Mouse (Mus musculus) cerebellum, adult 18-20 months (tissue): Measurements from ENCODE around the gene Mospd3.
A peak's percentile ranks its signal among the peaks of the same experiment; 100 is the strongest.
"Not testable (repeated sequence)": the region's sequence is repeated elsewhere in the genome, so short reads cannot be mapped to it uniquely, and the experiment has no call there.

ENCODE experiments used
- DNase-seq, 2 experiments: peaks; one replicate each; pipeline ENCODE4 v3.0.0; 2021

The Mospd3 gene

DNA sequence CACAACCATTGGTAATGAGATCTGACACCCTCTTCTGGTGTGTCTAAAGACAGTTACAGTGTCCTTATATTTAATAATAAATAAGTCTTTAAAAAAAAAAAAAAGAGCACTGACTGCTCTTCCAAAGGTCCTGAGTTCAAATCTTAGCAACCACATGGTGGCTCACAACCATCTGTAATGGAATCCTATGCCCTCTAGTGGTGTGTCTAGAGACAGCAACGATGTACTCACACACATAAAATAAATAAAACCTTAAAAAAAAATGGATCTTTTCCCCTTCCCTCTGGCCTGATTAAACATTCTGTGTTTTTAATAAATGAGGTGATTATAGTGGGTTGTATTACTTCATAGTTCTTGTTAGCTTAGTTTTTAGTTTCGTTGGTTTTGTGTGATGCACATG lies 14.1 kb upstream of the Mospd3 start:
- not testable (repeated sequence) for DNase-seq

DNA sequence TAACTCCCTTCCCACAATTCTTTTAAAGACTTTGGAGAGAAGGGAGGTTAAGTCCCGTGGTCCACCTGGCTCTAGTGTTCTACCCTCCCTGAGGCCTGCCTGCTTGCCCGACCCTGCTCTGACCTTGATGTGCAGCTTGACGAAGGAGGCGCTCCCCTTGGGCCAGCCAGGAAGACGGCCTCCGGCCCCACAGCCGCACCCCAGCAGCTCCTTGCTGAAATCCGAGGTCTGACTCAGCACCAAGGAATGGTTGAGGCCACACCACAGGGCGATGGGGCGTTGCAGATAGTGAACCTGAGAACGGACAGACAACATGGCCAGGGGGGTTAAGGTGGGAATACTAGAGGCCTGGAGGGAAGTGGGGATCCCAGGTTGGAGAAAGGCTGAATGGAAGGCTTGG lies 12.7 kb upstream of the Mospd3 start, which contains the start of gene Pcolce:
TSS of gene Pcolce (minus strand) at position 235 of the 400 bp plus-strand sequence.
- no peak for DNase-seq

DNA sequence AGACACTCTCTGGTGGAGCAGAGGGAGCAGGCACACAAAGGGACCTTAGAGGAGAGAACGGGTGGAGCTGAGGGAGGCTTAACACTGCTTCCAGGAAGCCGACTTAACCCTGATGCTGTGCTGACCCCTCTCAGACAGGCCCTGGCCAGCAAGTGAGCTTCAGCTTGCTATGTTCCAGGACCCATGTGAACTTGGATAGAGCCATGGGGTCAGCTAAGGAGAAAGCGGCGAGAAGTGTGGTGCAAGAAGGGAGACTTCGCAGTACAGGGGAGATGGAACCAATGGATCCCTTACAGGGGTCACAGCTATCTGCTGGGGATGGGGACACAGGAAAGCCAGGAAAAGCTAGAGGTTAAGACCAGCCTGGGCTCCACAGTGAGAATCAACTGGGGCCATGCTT lies 12.2 kb upstream of the Mospd3 start:
- DNase-seq = no peak

GRCm38 (mm10) chr5:137611245-137611602 lies 10.4 kb upstream of the Mospd3 start:
- DNase-seq = no peak

GRCm38 (mm10) chr5:137610548-137611244 lies 9.8 kb upstream of the Mospd3 start:
- no peak for DNase-seq

DNA sequence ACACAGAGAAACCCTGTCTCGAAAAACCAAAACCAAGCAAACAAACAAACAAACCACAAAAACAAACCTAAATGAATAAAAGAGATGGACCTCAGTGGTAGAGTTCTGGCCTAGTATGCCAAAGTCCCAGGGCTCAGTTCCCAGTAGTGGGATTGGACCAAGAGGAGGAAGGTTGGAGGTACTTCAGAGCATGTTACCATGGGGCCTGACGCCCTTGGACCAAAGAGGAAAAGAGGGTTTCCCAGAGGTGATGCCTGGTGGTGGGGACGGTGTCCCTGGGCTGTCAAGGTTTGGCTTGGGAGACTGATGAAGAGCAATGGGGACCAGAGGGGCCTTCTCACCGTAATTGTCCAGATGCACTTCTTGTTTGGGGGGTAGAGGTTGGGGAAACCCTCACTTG lies 9.2 kb upstream of the Mospd3 start:
- no peak for DNase-seq

DNA sequence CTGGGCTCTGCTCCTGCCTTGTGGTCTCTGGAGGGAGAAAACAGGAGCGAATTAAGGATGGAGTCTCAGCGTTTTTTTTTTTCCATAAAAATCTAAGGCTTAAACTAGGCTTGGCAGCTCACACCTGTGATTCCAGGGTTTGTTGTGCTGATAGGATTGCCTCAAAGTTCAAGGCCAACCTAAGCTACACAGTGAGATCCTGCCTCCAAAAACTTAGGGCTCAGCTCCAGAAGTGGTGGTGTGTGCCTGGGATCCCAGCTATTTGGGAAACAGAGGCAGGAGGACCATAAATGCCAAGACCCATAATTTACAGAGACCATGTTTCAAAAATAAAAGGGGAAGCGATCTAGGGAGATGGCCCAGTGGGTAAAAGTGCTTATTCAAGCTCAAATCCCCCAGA lies 8.4 kb upstream of the Mospd3 start:
- DNase-seq = no peak

- DNase-seq = no peak
These were observed 7.9 kb upstream of the Mospd3 start for GRCm38 (mm10) chr5:137608654-137609190.

DNA sequence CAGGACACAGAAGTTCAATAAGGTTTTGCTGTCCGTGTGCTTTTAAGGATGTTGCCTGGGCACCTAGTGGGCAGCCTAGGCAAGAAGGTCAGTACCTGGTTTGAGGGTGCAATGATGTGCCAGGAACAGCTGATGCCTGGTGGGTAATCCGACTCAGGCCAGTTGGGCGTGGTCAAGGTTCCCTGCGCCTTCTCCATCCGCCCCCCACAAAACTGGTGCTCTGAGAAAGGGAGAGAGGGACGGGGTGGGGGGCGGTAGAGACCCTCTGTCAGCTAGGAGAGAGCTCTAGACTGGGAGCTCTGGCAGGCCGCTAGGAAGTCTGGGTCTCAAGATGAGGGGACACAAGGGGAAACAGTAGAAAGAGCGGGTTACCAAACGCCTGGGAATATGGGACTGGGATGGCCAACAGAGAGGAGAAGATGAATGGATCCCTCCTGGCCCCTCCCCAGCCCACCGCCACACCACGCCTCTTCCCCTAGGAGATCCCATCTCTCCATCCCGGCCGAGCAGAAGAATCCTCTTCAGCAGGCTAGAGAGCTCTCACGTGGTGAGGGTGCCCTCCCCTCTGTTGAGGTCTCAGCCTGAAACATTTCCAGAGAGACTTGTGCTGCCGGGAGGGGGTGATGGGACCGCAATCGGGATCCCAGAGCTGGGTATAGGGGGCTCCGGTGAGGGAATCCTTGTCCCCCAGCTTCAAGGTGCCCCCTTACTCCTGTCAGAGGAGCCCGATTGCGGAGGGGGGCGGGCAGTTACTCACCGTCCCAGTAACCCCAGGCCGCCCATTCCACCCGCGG lies 7.2 kb upstream of the Mospd3 start:
- DNase-seq = no peak

GRCm38 (mm10) chr5:137601365-137601729 lies 489 bp upstream of the Mospd3 start:
- DNase-seq = peak in 1 of 2 experiments; percentile 23

GRCm38 (mm10) chr5:137600281-137600618 lies 608 bp downstream of the Mospd3 start:
- DNase-seq = no peak

GRCm38 (mm10) chr5:137599600-137599999 lies 1.3 kb downstream of the Mospd3 start:
- DNase-seq = peak in 1 of 2 experiments; percentile 16

GRCm38 (mm10) chr5:137598100-137598826 lies 2.6 kb downstream of the Mospd3 start:
- no peak for DNase-seq

DNA sequence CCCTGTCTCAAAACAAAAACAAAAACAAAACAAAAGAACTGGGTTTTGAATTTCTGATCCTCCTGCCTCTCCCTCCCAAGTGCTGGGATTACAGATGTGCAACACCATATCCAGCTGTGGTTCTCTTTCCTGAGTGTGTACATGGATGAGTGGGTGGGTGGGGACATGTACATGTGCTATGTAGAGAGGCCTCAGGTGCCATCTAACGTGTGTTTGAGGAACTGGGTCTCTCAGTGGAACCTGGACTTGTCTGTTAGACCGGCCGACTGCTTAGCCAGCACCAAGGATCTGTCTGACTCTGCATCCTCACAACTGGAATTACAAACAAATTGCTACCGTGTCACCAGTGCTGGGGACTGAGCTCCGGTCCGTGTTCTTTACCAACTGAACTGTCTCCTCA lies 3.2 kb downstream of the Mospd3 start:
- DNase-seq = no peak

- no peak for DNase-seq
These were observed 4.1 kb downstream of the Mospd3 start for GRCm38 (mm10) chr5:137596601-137597261.

- no peak for DNase-seq
These were observed 4.9 kb downstream of the Mospd3 start for GRCm38 (mm10) chr5:137595921-137596320.

GRCm38 (mm10) chr5:137590507-137590906 lies 10.4 kb downstream of the Mospd3 start:
- no peak for DNase-seq

DNA sequence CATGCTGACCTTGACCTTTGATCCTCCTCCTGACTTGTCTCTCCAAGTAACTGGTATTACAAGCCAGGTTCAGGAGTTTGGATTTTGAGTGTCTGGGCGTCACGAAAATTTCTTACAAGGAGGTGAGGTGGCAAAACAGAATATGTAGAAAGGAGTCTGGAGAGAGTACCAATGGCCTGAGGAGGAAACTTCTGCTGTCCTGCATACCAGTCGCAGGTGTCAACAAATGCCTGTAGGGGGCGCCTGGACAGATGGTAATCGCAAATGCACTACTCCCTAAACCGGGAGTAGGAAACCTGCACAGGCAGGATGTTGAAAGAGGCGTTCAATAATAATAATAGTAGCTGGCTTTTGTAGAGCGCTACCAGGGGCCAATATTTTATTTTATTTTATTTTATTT lies 15.9 kb downstream of the Mospd3 start:
- DNase-seq = peak; percentile 82 to 86

DNA sequence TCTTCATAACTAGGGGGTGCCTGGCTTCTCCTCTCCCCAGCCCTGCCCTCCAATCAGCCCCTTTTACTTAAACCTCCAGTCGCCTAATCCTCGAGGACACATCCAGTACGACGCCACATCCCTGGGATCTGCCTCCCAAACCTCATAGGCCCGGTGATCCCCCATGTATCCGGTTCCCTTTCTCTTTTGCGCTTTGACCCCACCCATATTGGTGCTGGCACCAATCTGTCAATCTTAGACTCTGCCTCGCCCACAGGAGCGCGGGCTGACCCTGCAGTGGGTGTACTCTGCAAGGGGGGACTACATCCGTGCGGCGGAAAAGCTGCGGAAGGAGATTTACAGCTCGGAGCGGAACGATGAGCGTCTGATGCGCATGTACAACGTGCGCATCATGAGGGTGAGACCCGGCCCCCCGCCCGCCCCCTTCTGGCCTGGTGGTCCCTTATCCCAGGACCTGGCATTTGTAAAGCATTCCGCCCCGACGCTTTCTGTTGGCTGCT lies 17.1 kb downstream of the Mospd3 start:
- no peak for DNase-seq

DNA sequence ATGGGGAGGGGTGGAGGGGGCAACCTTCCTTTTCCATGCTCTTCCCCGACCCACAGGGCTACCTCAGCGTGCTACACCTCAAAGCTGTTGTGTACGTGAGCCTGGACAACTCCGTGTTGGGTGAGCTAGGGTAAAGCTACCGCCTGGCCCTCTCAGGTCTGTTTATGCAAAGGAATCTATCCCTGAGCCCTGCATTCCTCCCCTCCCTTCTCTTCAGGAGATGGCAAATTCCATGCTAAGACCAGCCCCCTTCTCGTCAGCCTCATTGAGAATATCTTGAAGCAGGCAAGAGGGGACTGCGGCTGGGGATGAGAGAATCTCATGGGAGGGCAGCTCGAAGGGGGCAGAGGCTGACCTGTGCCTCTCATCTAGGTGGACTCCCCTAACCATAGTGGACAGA lies 18.2 kb downstream of the Mospd3 start:
- DNase-seq = no peak

- no peak for DNase-seq
These were observed 20.6 kb downstream of the Mospd3 start for GRCm38 (mm10) chr5:137580246-137580645.

DNA sequence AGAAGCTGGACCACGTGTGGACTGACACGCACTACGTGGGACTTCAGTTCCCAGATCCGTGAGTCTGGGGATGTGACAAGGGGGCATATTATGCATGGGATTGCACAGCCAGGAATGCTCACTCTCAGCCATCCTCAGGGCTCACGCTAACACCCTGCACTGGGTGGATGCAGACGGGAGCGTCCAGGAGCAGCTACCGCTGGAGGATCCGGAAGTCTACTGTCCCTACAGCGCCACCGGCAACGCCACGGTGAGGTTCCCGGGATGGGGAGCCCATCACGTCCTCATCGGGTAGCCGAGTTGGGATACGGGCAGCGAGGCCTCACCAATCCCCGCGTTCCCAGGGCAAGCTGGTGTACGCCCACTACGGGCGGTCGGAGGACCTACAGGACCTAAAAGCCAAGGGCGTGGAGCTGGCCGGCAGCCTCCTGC lies 26.4 kb downstream of the Mospd3 start:
- DNase-seq = peak; percentile 81 to 84
